Mouse (Mus musculus): ENCODE results near the gene Fam240a. TPM values are rescaled to one million over a fixed set of nuclear protein-coding genes. Genes with fewer than 3 reads are reported as not detected.
A peak's percentile ranks its signal among the peaks of the same experiment; 100 is the strongest.

Gene Fam240a
- polyA plus RNA-seq, 1 experiment from 2014 or later = not detected

DNA sequence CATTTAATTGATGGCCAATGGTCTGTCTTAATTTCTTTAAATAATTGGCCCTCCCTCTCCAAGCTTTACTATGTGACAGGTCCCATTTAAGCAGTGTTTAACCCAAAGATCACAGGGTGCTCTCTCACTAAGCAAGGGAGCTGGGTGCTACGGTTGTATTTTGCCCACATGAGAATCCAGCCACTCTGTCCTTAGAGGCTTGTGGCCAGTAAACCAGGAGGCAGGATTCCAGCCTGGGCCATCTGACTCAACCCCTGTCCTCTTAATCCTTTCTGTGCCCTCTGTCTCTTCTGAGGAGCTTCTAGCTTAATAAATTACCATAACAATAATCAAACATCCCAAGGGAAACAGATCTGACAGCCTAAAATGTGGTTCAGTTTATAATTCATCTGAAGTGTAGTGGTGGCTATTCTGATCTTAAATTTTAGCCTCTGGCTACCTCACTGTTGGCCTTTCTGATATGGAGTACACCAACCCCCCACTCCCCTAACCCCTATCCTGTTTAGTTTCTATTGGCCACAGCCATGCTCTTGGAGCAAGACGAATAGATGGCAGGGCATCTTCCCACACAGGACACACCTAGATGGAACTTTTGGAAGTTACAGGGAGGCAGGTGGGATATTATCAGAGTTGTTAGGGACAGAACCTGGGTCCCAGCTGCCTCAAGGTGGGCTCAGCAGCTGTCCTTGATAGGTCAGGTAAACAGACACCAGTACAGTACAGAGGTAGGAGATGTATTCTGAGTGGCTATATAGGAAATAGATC, 38.2 kb upstream of the Fam240a start:
- H3K4me2 ChIP-seq (ENCODE audit: low read depth, low read length) = no peak overlapping the region; the same call in 1 of the 2 replicates
- no peak overlapping the region for H3K4me3 ChIP-seq (ENCODE audit: low read depth, low read length)
- no peak overlapping the region for H3K27ac ChIP-seq (ENCODE audit: low read depth, low read length)
- WGBS = 61% methylated on average over 2 of the region's 2 CpGs
- no peaks in the 10 kb centered on the region for H3K27me3 ChIP-seq (ENCODE audit: control insufficient read depth, insufficient read depth, low read length)
- no peaks in the 10 kb centered on the region for H3K9me3 ChIP-seq (ENCODE audit: control insufficient read depth, low read length)
- ATAC-seq (ENCODE audit: low read depth) = no peak
- H3K9ac ChIP-seq (replicated peaks; ENCODE audit: low read depth, low read length) = no peak overlapping the region
- no peaks in the 10 kb centered on the region for H3K36me3 ChIP-seq (ENCODE audit: control insufficient read depth, insufficient read depth, low read length)
- H3K4me1 ChIP-seq (ENCODE audit: control insufficient read depth, insufficient read depth, low read length) = no peaks in the 10 kb centered on the region; the same call in 1 of the 2 replicates

DNA sequence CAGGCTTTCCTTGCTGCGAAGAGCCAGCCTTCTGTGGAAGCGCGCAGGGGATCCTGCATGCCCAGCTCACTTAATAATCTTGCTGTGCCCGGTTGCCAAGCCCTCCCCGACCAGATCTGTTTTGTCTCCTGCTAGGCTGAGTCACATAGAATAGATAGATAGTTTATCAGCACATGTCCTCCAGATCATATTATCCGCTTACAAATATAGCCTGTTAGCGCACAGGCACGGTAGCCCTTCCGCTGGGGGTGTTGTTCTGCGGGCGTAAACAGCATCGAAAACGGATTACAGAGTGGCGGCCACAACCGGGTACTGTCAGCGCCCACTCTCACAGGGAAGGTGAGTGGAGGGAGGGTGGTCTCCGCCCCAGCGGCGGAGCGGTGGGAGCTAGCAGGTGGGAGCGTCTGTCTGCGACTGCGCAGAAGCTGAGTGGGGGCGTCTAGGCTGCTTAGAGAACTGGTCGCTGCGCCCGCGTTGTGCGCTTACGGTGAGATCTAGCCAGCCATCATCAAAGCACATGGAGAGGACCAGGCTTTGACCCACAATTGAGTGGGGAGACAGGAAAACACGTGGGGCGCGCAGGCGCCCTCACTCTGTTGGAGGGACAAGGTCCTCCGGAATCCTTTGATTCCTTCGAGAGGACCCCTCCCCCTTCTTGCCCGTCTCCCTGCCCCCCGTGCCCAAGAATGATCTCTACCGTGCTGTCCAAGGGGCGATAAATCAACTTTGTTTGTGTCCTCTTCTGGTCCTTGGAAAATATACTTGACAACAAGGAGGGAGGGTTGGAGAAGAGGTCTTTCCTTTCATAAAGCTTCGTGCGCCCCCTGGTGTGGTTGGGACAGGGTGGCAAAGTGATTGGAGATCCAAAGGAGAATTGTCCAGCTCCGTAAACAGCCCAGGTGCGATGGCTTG, 37.1 kb upstream of the Fam240a start:
- ATAC-seq (ENCODE audit: low read depth) = peak; percentile 93
- Histone ChIP-seq H3K4me1 (ENCODE audit: control insufficient read depth, insufficient read depth, low read length) (no peaks in the 10 kb centered on the region; the same call in 1 of the 2 replicates), H3K9ac (replicated peaks; ENCODE audit: low read depth, low read length) (peak overlapping the region; percentile 34), H3K4me3 (ENCODE audit: low read depth, low read length) (peak overlapping the region; percentile 48), H3K4me2 (ENCODE audit: low read depth, low read length) (peak overlapping the region; percentile 86), H3K27ac (ENCODE audit: low read depth, low read length) (peak overlapping the region; percentile 69), H3K27me3 (ENCODE audit: control insufficient read depth, insufficient read depth, low read length) (no peaks in the 10 kb centered on the region), H3K36me3 (ENCODE audit: control insufficient read depth, insufficient read depth, low read length) (no peaks in the 10 kb centered on the region), H3K9me3 (ENCODE audit: control insufficient read depth, low read length) (no peaks in the 10 kb centered on the region)
- WGBS = under 1% methylated on average over 44 of the region's 44 CpGs

DNA sequence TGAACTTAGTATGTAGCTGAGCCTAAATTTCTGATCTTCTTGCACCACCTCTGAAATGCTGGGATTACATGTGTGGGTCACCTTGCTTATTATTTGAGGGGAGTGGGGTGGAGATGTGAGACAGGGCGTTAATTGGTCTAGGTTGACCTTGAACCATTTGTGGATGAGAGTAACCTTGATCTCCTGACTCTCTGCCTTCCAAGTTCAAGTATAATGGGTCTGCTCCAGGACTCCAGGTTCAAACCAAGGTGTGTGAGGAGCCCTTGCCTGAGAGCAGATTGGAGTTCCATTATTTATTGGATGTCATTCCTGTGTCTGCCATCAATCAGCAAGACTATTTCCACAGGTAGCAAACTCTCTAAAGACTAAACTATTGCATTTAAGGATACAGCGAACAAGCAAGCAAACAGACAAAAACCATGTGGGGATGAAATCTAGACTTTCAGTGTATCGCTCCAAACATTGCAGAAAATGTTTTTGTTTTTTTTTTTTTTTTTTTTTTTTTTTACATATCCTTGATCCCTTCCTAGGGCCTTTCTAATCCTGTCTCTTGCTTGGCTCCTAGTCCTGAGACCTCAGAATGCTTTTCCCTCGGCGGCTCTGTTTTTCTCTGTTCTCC, 36.4 kb upstream of the Fam240a start:
- ATAC-seq (ENCODE audit: low read depth) = no peak
- H3K27me3 ChIP-seq (ENCODE audit: control insufficient read depth, insufficient read depth, low read length) = no peaks in the 10 kb centered on the region
- H3K4me2 ChIP-seq (ENCODE audit: low read depth, low read length) = peak overlapping the region; percentile 86
- H3K27ac ChIP-seq (ENCODE audit: low read depth, low read length) = peak overlapping the region; percentile 69; the same call in 1 of the 2 replicates
- H3K4me3 ChIP-seq (ENCODE audit: low read depth, low read length) = peak overlapping the region; percentile 48
- H3K9me3 ChIP-seq (ENCODE audit: control insufficient read depth, low read length) = no peaks in the 10 kb centered on the region
- no peaks in the 10 kb centered on the region; the same call in 1 of the 2 replicates for H3K4me1 ChIP-seq (ENCODE audit: control insufficient read depth, insufficient read depth, low read length)
- peak overlapping the region; percentile 34; the same call in 1 of the 2 replicates for H3K9ac ChIP-seq (replicated peaks; ENCODE audit: low read depth, low read length)
- no peaks in the 10 kb centered on the region for H3K36me3 ChIP-seq (ENCODE audit: control insufficient read depth, insufficient read depth, low read length)
- WGBS = 53% methylated on average over 5 of the region's 5 CpGs

DNA sequence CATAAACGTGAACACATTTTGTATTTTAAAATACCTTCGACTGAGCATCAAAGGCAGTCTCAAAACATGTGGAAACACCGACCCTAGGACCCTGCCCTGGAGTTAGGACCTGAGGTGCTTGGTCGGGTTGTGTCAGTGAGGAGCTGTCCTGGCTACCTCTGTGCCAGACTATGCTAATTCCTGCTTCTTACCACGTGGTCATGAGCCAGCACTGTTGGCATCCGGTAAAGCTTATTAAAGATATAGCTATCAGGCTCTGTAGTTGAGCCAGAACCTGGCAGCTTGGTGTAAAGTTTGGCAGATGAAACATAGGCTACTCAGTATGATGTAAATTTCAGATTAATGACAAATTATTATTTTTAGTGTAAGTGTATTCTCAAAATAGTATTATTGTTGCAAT, 35.7 kb upstream of the Fam240a start:
- no peak overlapping the region for H3K4me3 ChIP-seq (ENCODE audit: low read depth, low read length)
- no peak overlapping the region for H3K27ac ChIP-seq (ENCODE audit: low read depth, low read length)
- 64% methylated on average over 6 of the region's 6 CpGs for WGBS
- H3K27me3 ChIP-seq (ENCODE audit: control insufficient read depth, insufficient read depth, low read length) = no peaks in the 10 kb centered on the region
- no peaks in the 10 kb centered on the region for H3K9me3 ChIP-seq (ENCODE audit: control insufficient read depth, low read length)
- H3K4me2 ChIP-seq (ENCODE audit: low read depth, low read length) = no peak overlapping the region
- ATAC-seq (ENCODE audit: low read depth) = no peak
- no peak overlapping the region for H3K9ac ChIP-seq (replicated peaks; ENCODE audit: low read depth, low read length)
- no peaks in the 10 kb centered on the region for H3K36me3 ChIP-seq (ENCODE audit: control insufficient read depth, insufficient read depth, low read length)
- H3K4me1 ChIP-seq (ENCODE audit: control insufficient read depth, insufficient read depth, low read length) = no peaks in the 10 kb centered on the region; the same call in 1 of the 2 replicates

DNA sequence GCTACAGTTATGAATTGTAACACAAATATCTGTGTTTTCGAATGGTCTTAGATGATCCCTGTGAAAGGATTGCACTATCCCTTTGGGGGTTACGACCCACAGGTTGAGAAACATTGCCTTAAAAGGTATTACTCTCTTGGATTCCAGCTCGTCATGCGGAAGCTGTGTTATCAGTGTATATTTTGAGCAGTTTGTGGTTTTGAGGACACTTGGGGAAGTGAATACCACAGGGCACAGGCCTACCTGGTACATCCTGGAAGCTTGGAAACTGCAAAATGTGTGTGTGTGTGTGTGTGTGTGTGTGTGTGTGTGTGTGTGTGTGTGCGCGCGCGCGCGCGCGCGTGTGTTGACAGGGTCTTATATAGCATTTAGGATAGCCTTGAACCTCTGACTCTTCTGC, 35.2 kb upstream of the Fam240a start:
- WGBS = 97% methylated on average over 13 of the region's 13 CpGs
- ATAC-seq (ENCODE audit: low read depth) = no peak
- H3K4me3 ChIP-seq (ENCODE audit: low read depth, low read length) = no peak overlapping the region

DNA sequence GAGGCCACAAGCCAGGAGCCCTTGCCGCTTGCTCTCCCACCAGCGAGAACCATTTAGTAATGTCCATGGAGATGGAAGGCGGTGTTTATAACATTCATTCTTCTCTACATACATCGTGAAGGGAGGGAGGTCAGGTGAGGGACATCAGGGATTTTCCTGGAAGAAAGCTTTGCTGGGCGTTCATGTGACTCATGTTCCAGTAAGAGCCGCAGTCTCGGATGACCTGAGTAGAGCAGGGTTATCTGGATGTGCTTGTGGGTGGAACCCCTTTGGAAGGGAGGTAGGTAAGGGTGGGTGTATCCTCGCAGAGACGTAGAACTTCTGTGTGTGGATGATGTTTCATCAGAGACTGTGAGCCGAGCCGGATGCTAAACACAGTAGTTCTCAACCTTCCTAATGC, 34.7 kb upstream of the Fam240a start, which contains the start of gene Lrrc2:
TSS of gene Lrrc2 (plus strand) at position 149 of the 400 bp plus-strand sequence.
- WGBS = 90% methylated on average over 11 of the region's 11 CpGs
- no peak for ATAC-seq (ENCODE audit: low read depth)
- Histone ChIP-seq H3K4me2 (ENCODE audit: low read depth, low read length) (no peak within 1 kb of the TSS), H3K9ac (replicated peaks; ENCODE audit: low read depth, low read length) (no peak within 1 kb of the TSS), H3K4me3 (ENCODE audit: low read depth, low read length) (no peak within 1 kb of the TSS), H3K9me3 (ENCODE audit: control insufficient read depth, low read length) (no peaks in the 10 kb centered on the region), H3K36me3 (ENCODE audit: control insufficient read depth, insufficient read depth, low read length) (no peaks in the 10 kb centered on the region), H3K4me1 (ENCODE audit: control insufficient read depth, insufficient read depth, low read length) (peaks cover 2% of the 10 kb centered on the region; the same call in 1 of the 2 replicates), H3K27me3 (ENCODE audit: control insufficient read depth, insufficient read depth, low read length) (peaks cover under 1% of the 10 kb centered on the region; the same call in 1 of the 2 replicates), H3K27ac (ENCODE audit: low read depth, low read length) (no peak within 1 kb of the TSS)

More for the DNA sequence above, 35.2 kb upstream of the Fam240a start:
- no peaks in the 10 kb centered on the region for H3K36me3 ChIP-seq (ENCODE audit: control insufficient read depth, insufficient read depth, low read length)
- H3K4me1 ChIP-seq (ENCODE audit: control insufficient read depth, insufficient read depth, low read length) = no peaks in the 10 kb centered on the region; the same call in 1 of the 2 replicates
- no peak overlapping the region for H3K9ac ChIP-seq (replicated peaks; ENCODE audit: low read depth, low read length)
- no peak overlapping the region for H3K4me2 ChIP-seq (ENCODE audit: low read depth, low read length)
- no peak overlapping the region for H3K27ac ChIP-seq (ENCODE audit: low read depth, low read length)
- H3K9me3 ChIP-seq (ENCODE audit: control insufficient read depth, low read length) = no peaks in the 10 kb centered on the region
- H3K27me3 ChIP-seq (ENCODE audit: control insufficient read depth, insufficient read depth, low read length) = no peaks in the 10 kb centered on the region

DNA sequence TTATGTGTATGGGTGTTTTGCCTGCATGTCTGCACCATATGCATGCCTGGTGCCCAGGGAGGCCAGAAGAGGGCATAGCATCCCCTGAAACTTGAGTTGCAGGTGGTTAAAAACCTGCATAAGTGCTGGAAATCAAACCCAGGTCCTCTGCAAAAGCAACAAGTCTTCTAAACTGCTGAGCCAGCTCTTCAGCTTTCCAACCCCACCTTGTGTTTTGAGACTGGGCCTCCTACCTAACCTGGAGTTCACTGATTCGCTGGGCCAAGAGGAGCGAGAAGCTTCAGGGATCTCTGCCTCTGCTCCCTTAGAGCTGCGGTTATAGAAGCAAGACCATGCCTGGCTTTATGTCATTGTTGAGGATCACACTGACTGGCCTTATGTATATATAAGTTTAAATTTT, 33.4 kb upstream of the Fam240a start:
- Histone ChIP-seq H3K36me3 (ENCODE audit: control insufficient read depth, insufficient read depth, low read length) (no peaks in the 10 kb centered on the region), H3K27ac (ENCODE audit: low read depth, low read length) (no peak overlapping the region), H3K9ac (replicated peaks; ENCODE audit: low read depth, low read length) (no peak overlapping the region), H3K4me1 (ENCODE audit: control insufficient read depth, insufficient read depth, low read length) (peaks cover 3% of the 10 kb centered on the region; the same call in 1 of the 2 replicates), H3K4me2 (ENCODE audit: low read depth, low read length) (no peak overlapping the region), H3K4me3 (ENCODE audit: low read depth, low read length) (no peak overlapping the region), H3K9me3 (ENCODE audit: control insufficient read depth, low read length) (no peaks in the 10 kb centered on the region), H3K27me3 (ENCODE audit: control insufficient read depth, insufficient read depth, low read length) (peaks cover 2% of the 10 kb centered on the region; the same call in 1 of the 2 replicates)
- no peak for ATAC-seq (ENCODE audit: low read depth)
- WGBS = 96% methylated on average over 3 of the region's 3 CpGs

DNA sequence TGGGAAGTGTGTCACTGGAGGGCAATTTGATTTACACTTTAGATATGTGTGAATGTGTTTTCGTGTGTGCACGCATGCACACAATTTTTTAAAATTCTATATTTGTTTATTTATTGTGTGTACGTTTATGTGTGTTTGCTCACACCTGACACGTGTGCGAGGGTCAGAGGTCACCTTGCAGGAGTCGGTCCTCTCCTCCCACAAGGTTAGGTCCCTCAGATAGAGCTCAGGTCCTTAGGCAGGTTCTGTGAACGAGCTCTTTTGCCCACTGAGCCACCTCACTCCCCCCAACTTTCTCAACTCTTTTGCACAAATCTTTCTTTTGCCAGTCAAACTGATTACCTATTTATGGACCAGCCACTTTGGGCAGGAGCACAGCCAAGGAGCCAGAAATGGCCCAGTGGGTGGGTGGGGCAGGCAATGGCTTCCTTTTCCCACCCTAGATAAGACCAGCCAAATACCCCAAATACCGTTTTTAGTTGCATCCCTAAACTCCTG, 32.2 kb upstream of the Fam240a start:
- H3K9ac ChIP-seq (replicated peaks; ENCODE audit: low read depth, low read length) = no peak overlapping the region
- WGBS = 57% methylated on average over 8 of the region's 8 CpGs
- peaks cover 3% of the 10 kb centered on the region; the same call in 1 of the 2 replicates for H3K4me1 ChIP-seq (ENCODE audit: control insufficient read depth, insufficient read depth, low read length)
- H3K27ac ChIP-seq (ENCODE audit: low read depth, low read length) = no peak overlapping the region
- H3K4me3 ChIP-seq (ENCODE audit: low read depth, low read length) = no peak overlapping the region
- no peak for ATAC-seq (ENCODE audit: low read depth)
- peaks cover 2% of the 10 kb centered on the region; the same call in 1 of the 2 replicates for H3K27me3 ChIP-seq (ENCODE audit: control insufficient read depth, insufficient read depth, low read length)
- H3K9me3 ChIP-seq (ENCODE audit: control insufficient read depth, low read length) = no peaks in the 10 kb centered on the region
- no peak overlapping the region for H3K4me2 ChIP-seq (ENCODE audit: low read depth, low read length)
- H3K36me3 ChIP-seq (ENCODE audit: control insufficient read depth, insufficient read depth, low read length) = no peaks in the 10 kb centered on the region

All from neural tube, embryonic 14.5 days (tissue).